ENCODE assay signal across 8 mouse cellular contexts in genomic region chr9:57708720-57709274, GRCm38 (mm10). TPM values are rescaled to one million over a fixed set of nuclear protein-coding genes. Genes with fewer than 3 reads are reported as not detected.
DNase-seq lines count a peak whose midpoint lies in the region; ATAC-seq and TF ChIP-seq lines count a peak whose summit lies in the region.

No protein-coding gene starts in this region.

- 5% methylated on average over 31 of the region's 39 CpGs for WGBS in forebrain, postnatal 0 days
- WGBS in intestine, embryonic 16.5 days: 3% methylated on average over 39 of the region's 39 CpGs
- WGBS in limb, embryonic 15.5 days: 4% methylated on average over 36 of the region's 39 CpGs
- 4% methylated on average over 38 of the region's 39 CpGs for WGBS in midbrain, embryonic 14.5 days

- 0 out of 2 replicates have a peak, but pooled peaks cover 3% of the 10 kb centered on the region for H3K9me3 ChIP-seq in forebrain, postnatal 0 days (ENCODE audit: low read length)
- no peaks in the 10 kb centered on the region for H3K9me3 ChIP-seq in intestine, embryonic 16.5 days (ENCODE audit: control insufficient read depth, low read length)
- H3K9me3 ChIP-seq in limb, embryonic 15.5 days: no peaks in the 10 kb centered on the region
- no peaks in the 10 kb centered on the region for H3K9me3 ChIP-seq in midbrain, embryonic 14.5 days (ENCODE audit: control insufficient read depth, low read length)

- H3K36me3 ChIP-seq in forebrain, postnatal 0 days (ENCODE audit: insufficient read depth): peaks cover 5% of the 10 kb centered on the region
- no peaks in the 10 kb centered on the region for H3K36me3 ChIP-seq in intestine, embryonic 16.5 days (ENCODE audit: control insufficient read depth, insufficient read depth, low read length)
- peaks cover 10% of the 10 kb centered on the region for H3K36me3 ChIP-seq in limb, embryonic 15.5 days
- H3K36me3 ChIP-seq in midbrain, embryonic 14.5 days (ENCODE audit: control insufficient read depth, insufficient read depth, low read length): peaks cover 12% of the 10 kb centered on the region

- peak overlapping the region; percentile 93 for H3K9ac ChIP-seq in forebrain, postnatal 0 days
- peak overlapping the region; percentile 93 for H3K9ac ChIP-seq in intestine, embryonic 16.5 days (ENCODE audit: low read depth, low read length)
- peak overlapping the region; percentile 93 for H3K9ac ChIP-seq in limb, embryonic 15.5 days
- peak overlapping the region; percentile 90 for H3K9ac ChIP-seq in midbrain, embryonic 14.5 days (replicated peaks; ENCODE audit: low read length)

- peak overlapping the region; percentile 77 for H3K4me2 ChIP-seq in forebrain, postnatal 0 days (ENCODE audit: low read depth)
- peak overlapping the region; percentile 80 for H3K4me2 ChIP-seq in intestine, embryonic 16.5 days (ENCODE audit: low read depth, low read length)
- H3K4me2 ChIP-seq in limb, embryonic 15.5 days: peak overlapping the region; percentile 65
- H3K4me2 ChIP-seq in midbrain, embryonic 14.5 days (ENCODE audit: low read length): peak overlapping the region; percentile 84

- no peak for TF ChIP-seq CTCF in forebrain, postnatal 0 days (IDR thresholded peaks at IDR 0.05; ENCODE audit: low read depth)

- H3K27ac ChIP-seq in forebrain, postnatal 0 days (ENCODE audit: low read depth, low read length): peak overlapping the region; percentile 87
- H3K27ac ChIP-seq in intestine, embryonic 16.5 days (ENCODE audit: low read length): peak overlapping the region; percentile 86
- peak overlapping the region; percentile 90 for H3K27ac ChIP-seq in limb, embryonic 15.5 days
- H3K27ac ChIP-seq in midbrain, embryonic 14.5 days (replicated peaks; ENCODE audit: low read depth, low read length): peak overlapping the region; percentile 75

- H3K4me1 ChIP-seq in forebrain, postnatal 0 days (ENCODE audit: insufficient read depth): peaks cover 11% of the 10 kb centered on the region
- peaks cover 7% of the 10 kb centered on the region; the same call in 1 of the 2 replicates for H3K4me1 ChIP-seq in intestine, embryonic 16.5 days (ENCODE audit: control insufficient read depth, insufficient read depth, low read length)
- peaks cover 10% of the 10 kb centered on the region for H3K4me1 ChIP-seq in limb, embryonic 15.5 days
- peaks cover 10% of the 10 kb centered on the region for H3K4me1 ChIP-seq in midbrain, embryonic 14.5 days (ENCODE audit: control insufficient read depth, insufficient read depth, low read length)

- DNase-seq in retina, embryonic 14.5 days (ENCODE audit: low spot score): peak; percentile 46
- DNase-seq in retina, postnatal 1 day: no peak
- DNase-seq in cerebellum, adult 18-20 months: peak; percentile 46 to 73
- DNase-seq in forebrain, postnatal 0 days: peak; percentile 77
- peak; percentile 78 for DNase-seq in midbrain, embryonic 14.5 days
- DNase-seq in thymus, postnatal 36 days: peak; percentile 44 to 60

- peak; percentile 82 for ATAC-seq in forebrain, postnatal 0 days
- ATAC-seq in intestine, embryonic 16.5 days: peak; percentile 77
- ATAC-seq in limb, embryonic 15.5 days (ENCODE audit: insufficient number of reproducible peaks, low FRiP score, low TSS enrichment, low read depth): peak; percentile 65
- ATAC-seq in midbrain, embryonic 14.5 days (ENCODE audit: low FRiP score, low TSS enrichment): peak; percentile 50; the same call in 1 of the 2 replicates

- peak overlapping the region; percentile 73 for H3K4me3 ChIP-seq in forebrain, postnatal 0 days (ENCODE audit: low read depth, low read length)
- H3K4me3 ChIP-seq in intestine, embryonic 16.5 days (ENCODE audit: low read length): peak overlapping the region; percentile 88
- peak overlapping the region; percentile 91 for H3K4me3 ChIP-seq in limb, embryonic 15.5 days
- peak overlapping the region; percentile 82 for H3K4me3 ChIP-seq in midbrain, embryonic 14.5 days (replicated peaks; ENCODE audit: low read depth, low read length)

- H3K27me3 ChIP-seq in forebrain, postnatal 0 days (ENCODE audit: insufficient read depth, low read length): no peaks in the 10 kb centered on the region
- no peaks in the 10 kb centered on the region for H3K27me3 ChIP-seq in intestine, embryonic 16.5 days (replicated peaks; ENCODE audit: control insufficient read depth, insufficient read depth, low read length)
- H3K27me3 ChIP-seq in limb, embryonic 15.5 days: no peaks in the 10 kb centered on the region
- H3K27me3 ChIP-seq in midbrain, embryonic 14.5 days (ENCODE audit: control insufficient read depth, insufficient read depth, low read length): no peaks in the 10 kb centered on the region

RNA-seq across cellular contexts. Expression of gene Edc3, which starts 0.5 kb away (rescaled TPM):
- 7.2 and 10.2 TPM in 2 replicates for total RNA-seq in forebrain, postnatal 0 days (2014; rRNA removed)
- polyA plus RNA-seq in forebrain, postnatal 0 days (2015; fragmentation: Nextera tagmentation; extraction: Ambion mirVana): 23.5 and 27.8 TPM in 2 replicates
- polyA plus RNA-seq in intestine, embryonic 16.5 days (2015; fragmentation: Nextera tagmentation; extraction: Ambion mirVana): 27.6 and 28.4 TPM in 2 replicates
- polyA plus RNA-seq in limb, embryonic 15.5 days (2015; fragmentation: Nextera tagmentation; extraction: Ambion mirVana): 32.9 and 33.9 TPM in 2 replicates
- 24.6 and 27.7 TPM in 2 replicates for polyA plus RNA-seq in midbrain, embryonic 14.5 days (2014; fragmentation: Nextera tagmentation; extraction: Ambion mirVana)

RNA-seq across cellular contexts. Expression of gene Cyp1a1, which starts 21.1 kb away (rescaled TPM):
- total RNA-seq in forebrain, postnatal 0 days (2014; rRNA removed): 0.38 and 0.67 TPM in 2 replicates
- 0.30 and 0.42 TPM in 2 replicates for polyA plus RNA-seq in forebrain, postnatal 0 days (2015; fragmentation: Nextera tagmentation; extraction: Ambion mirVana)
- not detected in 2 replicates for polyA plus RNA-seq in intestine, embryonic 16.5 days (2015; fragmentation: Nextera tagmentation; extraction: Ambion mirVana)
- 0.08 TPM in 1 of 2 replicates, not detected in the other for polyA plus RNA-seq in limb, embryonic 15.5 days (2015; fragmentation: Nextera tagmentation; extraction: Ambion mirVana)
- polyA plus RNA-seq in midbrain, embryonic 14.5 days (2014; fragmentation: Nextera tagmentation; extraction: Ambion mirVana): 0.08 TPM in 1 of 2 replicates, not detected in the other

RNA-seq across cellular contexts. Expression of gene Cyp1a2, which starts 25.3 kb away (rescaled TPM):
- total RNA-seq in forebrain, postnatal 0 days (2014; rRNA removed): not detected in 2 replicates
- polyA plus RNA-seq in forebrain, postnatal 0 days (2015; fragmentation: Nextera tagmentation; extraction: Ambion mirVana): not detected in 2 replicates
- not detected in 2 replicates for polyA plus RNA-seq in intestine, embryonic 16.5 days (2015; fragmentation: Nextera tagmentation; extraction: Ambion mirVana)
- not detected in 2 replicates for polyA plus RNA-seq in limb, embryonic 15.5 days (2015; fragmentation: Nextera tagmentation; extraction: Ambion mirVana)
- not detected in 2 replicates for polyA plus RNA-seq in midbrain, embryonic 14.5 days (2014; fragmentation: Nextera tagmentation; extraction: Ambion mirVana)

RNA-seq across cellular contexts. Expression of gene Csk, which starts 55.4 kb away (rescaled TPM):
- 105 and 135 TPM in 2 replicates for total RNA-seq in forebrain, postnatal 0 days (2014; rRNA removed)
- 37.0 and 46.3 TPM in 2 replicates for polyA plus RNA-seq in forebrain, postnatal 0 days (2015; fragmentation: Nextera tagmentation; extraction: Ambion mirVana)
- polyA plus RNA-seq in intestine, embryonic 16.5 days (2015; fragmentation: Nextera tagmentation; extraction: Ambion mirVana): 35.9 and 36.6 TPM in 2 replicates
- polyA plus RNA-seq in limb, embryonic 15.5 days (2015; fragmentation: Nextera tagmentation; extraction: Ambion mirVana): 24.2 and 29.0 TPM in 2 replicates
- polyA plus RNA-seq in midbrain, embryonic 14.5 days (2014; fragmentation: Nextera tagmentation; extraction: Ambion mirVana): 40.0 and 41.9 TPM in 2 replicates

RNA-seq across cellular contexts. Expression of gene Clk3, which starts 56.9 kb away (rescaled TPM):
- total RNA-seq in forebrain, postnatal 0 days (2014; rRNA removed): 79.7 and 105 TPM in 2 replicates
- polyA plus RNA-seq in forebrain, postnatal 0 days (2015; fragmentation: Nextera tagmentation; extraction: Ambion mirVana): 55.4 and 61.7 TPM in 2 replicates
- 55.6 and 63.1 TPM in 2 replicates for polyA plus RNA-seq in intestine, embryonic 16.5 days (2015; fragmentation: Nextera tagmentation; extraction: Ambion mirVana)
- polyA plus RNA-seq in limb, embryonic 15.5 days (2015; fragmentation: Nextera tagmentation; extraction: Ambion mirVana): 64.7 and 80.3 TPM in 2 replicates
- polyA plus RNA-seq in midbrain, embryonic 14.5 days (2014; fragmentation: Nextera tagmentation; extraction: Ambion mirVana): 66.3 and 68.7 TPM in 2 replicates
